Mouse (Mus musculus): ENCODE data around the gene Acin1. TPM values are rescaled to one million over a fixed set of nuclear protein-coding genes. Genes with fewer than 3 reads are reported as not detected.

Gene Acin1
- total RNA-seq, 2 experiments from 2014 or later: 210 to 242 TPM

- no peak for DNase-seq
Observed at GRCm38 (mm10) chr14:54607226-54607625, 79.5 kb downstream of the Acin1 start.

- DNase-seq: peak; percentile 64 to 66
Observed at GRCm38 (mm10) chr14:54605752-54606321, 80.9 kb downstream of the Acin1 start, which contains the start of gene 4931414P19Rik. TSS of gene 4931414P19Rik (minus strand) at chr14:54605993.

- DNase-seq: no peak
Observed at GRCm38 (mm10) chr14:54603686-54604085, 83.0 kb downstream of the Acin1 start.

GRCm38 (mm10) chr14:54603038-54603654, 83.6 kb downstream of the Acin1 start:
- DNase-seq: peak; percentile 92 to 96

- DNase-seq: no peak
Observed at GRCm38 (mm10) chr14:54602613-54603012, 84.1 kb downstream of the Acin1 start.

- DNase-seq: no peak
Observed at GRCm38 (mm10) chr14:54601601-54602000, 85.1 kb downstream of the Acin1 start.

GRCm38 (mm10) chr14:54597084-54597483, 89.6 kb downstream of the Acin1 start:
- DNase-seq: no peak

- no peak for DNase-seq
Observed at GRCm38 (mm10) chr14:54594631-54595414, 91.9 kb downstream of the Acin1 start.

GRCm38 (mm10) chr14:54594055-54594454, 92.7 kb downstream of the Acin1 start:
- no peak for DNase-seq

- no peak for DNase-seq
Observed at GRCm38 (mm10) chr14:54592319-54592934, 94.3 kb downstream of the Acin1 start.

Small RNA genes within 50 kb of the gene (microRNA-seq; reads per million reads assigned to microRNA genes)
- gene Mir686 (0 reads per million in 2 experiments), gene Mir6948 (0.21 to 0.30 reads per million in 2 experiments)

Other genes starting within 250 kb of the Acin1 start
- gene Lrp10, start 222.8 kb downstream of the Acin1 start, total RNA-seq (2021): 10 to 100 TPM; 26.4 to 29.6 TPM
- 10 to 100 TPM; 20.7 to 23.8 TPM for gene Rem2, start 210.8 kb downstream of the Acin1 start, total RNA-seq (2021)
- 10 to 100 TPM; 51.7 to 57.1 TPM for gene Prmt5, start 169.4 kb downstream of the Acin1 start, total RNA-seq (2021)
- 1 to 10 TPM; 4.0 to 5.3 TPM for gene Haus4, start 132.3 kb downstream of the Acin1 start, total RNA-seq (2021)
- 1 to 10 TPM in 1 of 2 experiments, under 1 TPM in 1; 0.95 to 1.5 TPM for gene Ajuba, start 109.4 kb downstream of the Acin1 start, total RNA-seq (2021)
- gene 4931414P19Rik, start 80.9 kb downstream of the Acin1 start, total RNA-seq (2021): 1 to 10 TPM; 4.7 to 5.5 TPM
- gene Psmb5, start 68.9 kb downstream of the Acin1 start, total RNA-seq (2021): 100 to 1,000 TPM; 203 to 230 TPM
- gene Psmb11, start 65.5 kb downstream of the Acin1 start, total RNA-seq (2021): under 1 TPM; 0.23 to 0.27 TPM
- gene Gm17606, start 46.0 kb downstream of the Acin1 start, total RNA-seq (2021): not detected
- 10 to 100 TPM; 23.6 to 24.5 TPM for gene Cdh24, start 45.6 kb downstream of the Acin1 start, total RNA-seq (2021)
- gene 1700123O20Rik, start 715 bp downstream of the Acin1 start, total RNA-seq (2021): 10 to 100 TPM; 24.0 to 26.3 TPM
- gene Gm29776, start 11.9 kb upstream of the Acin1 start, total RNA-seq (2021): not detected
- gene Cebpe, start 25.2 kb upstream of the Acin1 start, total RNA-seq (2021): not detected
- gene Slc7a8, start 95.0 kb upstream of the Acin1 start, total RNA-seq (2021): 10 to 100 TPM; 49.1 to 50.1 TPM
- gene Rnf212b, start 127.2 kb upstream of the Acin1 start, total RNA-seq (2021): not detected
- gene Homez, start 184.0 kb upstream of the Acin1 start, total RNA-seq (2021): 10 to 100 TPM; 21.2 to 25.8 TPM
- gene Ppp1r3e, start 190.6 kb upstream of the Acin1 start, total RNA-seq (2021): 10 to 100 TPM; 17.9 to 20.7 TPM
- gene Bcl2l2, start 196.4 kb upstream of the Acin1 start, total RNA-seq (2021): 100 to 1,000 TPM; 120 to 126 TPM
- 10 to 100 TPM in 1 of 2 experiments, 1 to 10 TPM in 1; 7.5 to 14.5 TPM for gene Gm20521, start 196.5 kb upstream of the Acin1 start, total RNA-seq (2021)
- 100 to 1,000 TPM; 231 to 275 TPM for gene Pabpn1, start 205.6 kb upstream of the Acin1 start, total RNA-seq (2021)
- 100 to 1,000 TPM; 661 to 670 TPM for gene Slc22a17, start 226.2 kb upstream of the Acin1 start, total RNA-seq (2021)
- 10 to 100 TPM; 10.3 to 11.7 TPM for gene Efs, start 239.2 kb upstream of the Acin1 start, total RNA-seq (2021)
- gene Il25, start 245.8 kb upstream of the Acin1 start, total RNA-seq (2021): not detected
- 10 to 100 TPM; 70.3 to 80.4 TPM for gene Cmtm5, start 249.3 kb upstream of the Acin1 start, total RNA-seq (2021)